Mouse (Mus musculus) kidney, postnatal 4 days (tissue): Measurements from ENCODE around the gene Krt78.
"Not testable (repeated sequence)": the region's sequence is repeated elsewhere in the genome, so short reads cannot be mapped to it uniquely, and the experiment has no call there.

Experiments
- DNase-seq, 2 experiments: peaks; one replicate each; pipeline ENCODE4 v3.0.0; 2021; ENCODE audit warnings: mixed read lengths in 2 of 2

The Krt78 gene

DNA sequence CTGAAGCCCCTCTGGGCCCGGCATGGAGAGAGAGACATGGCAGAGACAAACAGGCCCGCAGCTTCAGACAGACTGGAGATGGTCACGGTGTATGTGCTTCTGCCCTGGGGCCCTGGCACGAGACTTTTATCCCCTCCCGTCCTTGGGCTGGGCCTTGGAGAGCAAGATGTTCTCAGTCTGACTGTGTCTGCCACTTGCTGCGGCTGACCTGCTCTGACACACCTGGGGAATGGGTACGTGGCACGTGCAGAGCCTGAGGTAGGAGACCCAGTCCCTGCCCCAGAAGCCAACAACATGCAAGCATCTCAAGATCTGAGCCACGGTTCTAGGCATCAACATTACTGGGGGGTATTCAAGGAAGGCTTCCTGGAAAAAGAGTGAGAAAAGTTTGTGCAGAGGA lies at the start of gene Krt78:
Gene Krt78 (minus strand): TSS at position 101 of the 400 bp plus-strand sequence.
- no peak for DNase-seq

DNA sequence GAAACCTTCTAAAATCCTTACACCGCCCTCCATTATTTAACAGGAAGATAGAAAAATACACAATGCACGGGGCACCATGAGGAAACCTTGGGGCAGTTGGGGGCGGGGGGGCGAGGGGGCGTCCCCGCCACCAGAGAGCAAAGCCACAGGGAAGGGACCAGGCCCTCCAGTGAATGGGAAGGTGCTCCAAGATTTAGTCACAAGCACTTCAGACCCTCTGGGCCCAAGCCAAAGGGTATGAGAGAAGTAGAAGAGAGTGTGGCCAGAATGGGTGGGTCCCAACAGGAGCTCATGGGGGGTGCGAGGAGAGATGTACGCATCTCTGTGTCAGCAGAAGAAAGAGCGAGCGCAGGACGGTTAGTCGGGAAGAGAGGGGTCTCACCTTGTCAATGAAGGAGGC lies 49.4 kb upstream of the Krt78 start:
- DNase-seq = no peak

DNA sequence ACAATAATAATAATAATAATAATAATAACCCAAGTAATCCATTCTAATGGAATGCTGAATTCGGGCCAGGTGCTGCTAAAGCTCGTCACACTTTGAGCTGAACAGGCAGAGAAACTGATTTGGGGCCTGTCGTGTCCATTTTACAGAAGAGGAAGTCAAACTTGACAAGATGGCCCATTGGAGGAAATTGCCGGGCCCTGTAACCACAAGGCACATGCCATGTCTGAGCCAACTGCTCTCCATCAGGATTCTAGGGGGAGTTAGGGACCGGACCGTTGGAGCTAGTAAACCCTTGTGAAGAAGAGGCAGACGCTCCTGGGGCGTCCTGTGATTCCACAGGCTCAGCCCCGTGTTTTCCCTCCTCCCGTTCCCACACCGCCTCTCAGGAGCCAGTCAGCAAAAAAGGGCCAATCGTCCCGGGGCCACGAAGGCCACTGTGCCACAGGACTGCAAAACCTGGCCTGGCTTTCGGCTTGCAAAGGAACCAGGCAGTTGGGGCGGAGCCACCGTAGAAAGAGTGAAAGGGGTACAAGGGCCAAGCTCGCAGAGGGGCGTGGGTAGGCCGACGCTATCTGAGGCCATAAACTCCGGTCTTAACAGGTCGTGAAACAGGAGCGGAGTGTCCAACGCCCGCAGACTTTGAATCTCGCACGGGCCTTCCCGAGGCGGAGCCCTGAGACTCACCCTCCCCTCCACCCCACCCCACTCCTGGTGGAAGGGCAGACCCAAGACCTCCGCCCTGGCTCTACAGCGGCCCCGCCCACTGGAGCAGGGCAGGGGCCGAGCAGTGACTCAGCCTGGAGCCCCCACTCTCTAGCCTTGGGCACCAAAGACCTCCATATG lies 48.8 kb upstream of the Krt78 start:
- peak; percentile 74 to 88 for DNase-seq

GRCm38 (mm10) chr15:101999676-102000335 lies 45.7 kb upstream of the Krt78 start:
- DNase-seq = no peak

DNA sequence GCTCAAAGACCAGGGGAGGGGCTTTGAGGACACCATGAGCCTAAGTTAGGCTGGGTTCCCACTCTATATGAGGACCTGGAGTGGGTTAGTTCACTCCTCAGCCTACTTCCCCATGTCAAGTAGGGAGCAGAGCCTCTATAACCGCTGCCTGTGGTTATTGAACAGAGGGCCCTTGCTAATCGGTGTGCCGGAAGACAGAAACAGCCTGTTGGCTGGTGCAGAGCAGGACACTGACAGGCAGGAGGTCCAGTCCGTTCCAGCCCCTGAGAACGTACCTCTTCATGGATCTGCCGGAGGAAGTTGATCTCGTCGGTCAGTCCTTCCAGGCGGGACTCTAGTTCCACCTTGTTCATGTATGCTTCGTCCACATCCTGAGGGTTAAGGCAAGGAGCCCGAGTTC lies 45.1 kb upstream of the Krt78 start:
- no peak for DNase-seq

DNA sequence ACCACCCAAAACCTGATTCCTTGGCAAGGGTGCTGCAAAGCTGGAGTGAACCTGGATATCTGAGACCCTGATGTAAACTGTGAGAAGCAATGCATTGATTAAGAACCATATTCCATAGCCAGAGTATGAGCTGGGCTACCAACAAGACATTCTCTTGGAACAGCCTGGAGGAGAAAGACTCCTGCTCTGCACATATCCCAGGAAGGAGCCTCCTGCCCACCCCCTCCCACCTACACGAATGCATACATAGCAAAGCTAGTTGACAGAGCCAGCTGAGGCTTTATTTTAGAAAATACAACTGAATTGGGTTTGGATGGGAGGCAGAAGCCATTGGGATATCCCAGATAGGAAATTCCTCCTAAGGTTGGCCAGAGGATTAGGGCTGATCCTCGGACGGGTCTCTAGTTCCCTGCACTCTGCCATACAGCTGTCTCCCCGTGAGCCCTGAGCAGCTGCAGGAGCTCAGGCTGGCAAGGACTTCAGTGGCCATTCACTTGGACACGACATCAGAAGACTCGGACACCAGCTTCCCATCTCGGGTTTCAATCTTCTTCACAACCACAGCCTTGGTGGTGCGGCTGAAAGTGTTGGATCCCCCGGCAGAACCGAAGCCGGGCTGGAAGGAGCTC lies 42.5 kb upstream of the Krt78 start:
- DNase-seq = not testable (repeated sequence)

GRCm38 (mm10) chr15:101995484-101996236 lies 41.6 kb upstream of the Krt78 start:
- DNase-seq = no peak

DNA sequence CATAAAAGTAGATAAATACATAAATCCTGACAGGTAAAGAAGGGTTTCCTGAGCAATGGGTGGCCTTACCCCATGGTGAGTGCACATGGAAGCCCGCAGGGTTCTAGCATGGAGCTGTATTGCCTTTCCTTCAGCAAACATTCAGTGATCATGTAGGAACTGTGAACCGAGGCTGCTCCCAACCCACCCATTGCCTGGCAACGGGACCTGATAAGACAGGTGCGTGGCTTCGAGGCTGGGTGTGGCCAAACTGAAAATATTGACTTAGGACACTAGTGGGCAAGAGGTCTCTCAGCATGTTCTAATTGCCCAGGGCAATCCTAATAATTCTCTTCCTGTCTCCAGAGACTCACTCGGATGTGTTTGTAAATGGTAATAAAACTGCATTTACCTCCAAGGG lies 40.3 kb upstream of the Krt78 start:
- no peak for DNase-seq

DNA sequence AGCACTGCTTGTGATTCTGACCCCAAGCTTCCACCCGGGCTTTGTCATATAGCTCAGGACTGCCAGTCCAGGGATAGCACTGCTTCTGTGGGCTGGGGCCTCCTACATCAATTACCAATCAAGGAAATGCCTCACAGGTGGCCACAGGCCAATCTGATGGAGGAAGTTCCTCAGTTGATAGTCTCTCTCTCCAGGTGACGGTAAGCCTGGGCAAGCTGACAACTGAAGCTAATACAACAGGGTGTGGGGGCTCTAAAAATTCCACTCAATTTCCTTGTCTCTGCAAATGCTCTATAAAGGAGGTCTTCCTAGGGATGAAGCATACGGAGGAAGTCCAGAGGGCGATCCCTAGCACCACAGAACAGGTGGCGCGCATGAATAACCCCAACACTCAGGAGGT lies 36.9 kb upstream of the Krt78 start:
- no peak for DNase-seq

GRCm38 (mm10) chr15:101988714-101989113 lies 34.6 kb upstream of the Krt78 start:
- DNase-seq = no peak

DNA sequence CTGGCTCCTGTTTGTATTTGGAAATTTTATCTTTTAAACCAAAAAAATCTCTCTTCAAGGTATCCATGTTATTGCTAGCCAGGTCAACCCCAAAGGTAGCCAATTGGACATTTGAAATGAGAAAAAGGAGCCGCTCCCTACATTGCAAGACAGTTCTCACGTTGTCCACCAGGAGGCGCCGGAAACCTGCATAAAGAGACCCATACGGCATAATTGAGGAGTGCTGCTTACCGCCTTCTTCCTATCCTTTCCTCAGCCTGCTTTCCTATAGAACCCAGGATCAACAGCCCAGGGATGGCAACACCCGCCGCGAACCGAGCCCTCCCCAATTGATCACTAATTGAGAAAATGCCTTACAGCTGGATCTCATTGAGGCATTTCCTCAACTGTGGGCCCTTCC lies 34.0 kb upstream of the Krt78 start:
- DNase-seq = peak; percentile 90 to 91

DNA sequence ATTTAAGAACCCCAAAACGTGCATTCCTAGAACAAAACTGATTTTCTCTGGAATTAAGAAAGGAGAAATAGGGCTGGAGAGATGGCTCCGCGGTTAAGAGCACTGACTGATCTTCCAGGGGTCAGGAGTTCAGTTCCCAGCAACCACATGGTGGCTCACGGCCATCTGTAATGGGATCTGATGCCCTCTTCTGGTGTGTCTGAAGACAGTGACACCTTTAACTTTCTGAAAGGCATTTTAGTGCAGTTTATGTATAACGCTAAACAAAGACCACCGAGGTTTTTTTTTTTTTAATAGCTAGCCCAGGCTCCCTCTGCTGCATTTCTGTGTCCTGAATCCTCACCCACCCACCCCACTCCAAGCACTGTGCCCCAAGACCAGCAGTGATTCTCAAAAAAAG lies 30.7 kb upstream of the Krt78 start:
- DNase-seq = no peak

DNA sequence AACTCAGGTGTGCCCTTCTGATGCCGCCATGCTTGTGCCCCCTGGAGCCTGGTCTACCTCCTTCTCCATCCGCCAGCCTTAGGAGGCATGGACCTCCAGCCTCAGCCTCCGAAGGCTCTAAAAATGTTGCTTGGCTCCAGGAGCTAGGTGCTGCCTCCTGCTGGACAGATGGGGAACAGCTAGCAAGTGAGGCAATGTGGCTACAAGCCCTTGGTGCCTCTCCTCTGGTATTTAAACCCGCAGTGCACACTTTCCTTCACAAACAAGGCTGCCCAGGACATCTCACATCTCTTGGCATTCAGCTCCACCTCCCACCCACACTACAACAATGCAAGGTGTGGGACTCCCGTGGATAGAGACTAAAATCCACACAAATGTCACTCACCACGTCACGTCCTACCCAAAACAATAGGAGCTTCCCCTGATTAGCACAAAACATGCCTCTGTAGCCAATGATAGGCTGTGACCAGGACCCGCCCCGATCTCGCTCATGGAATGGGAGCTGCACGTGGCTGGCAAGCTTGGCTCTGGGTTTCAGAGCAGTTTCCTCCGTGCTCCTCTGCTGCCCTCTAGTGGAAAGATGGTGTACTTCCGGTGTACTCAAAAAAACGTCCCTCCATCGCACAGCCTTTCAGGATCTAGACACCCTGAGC lies 30.0 kb upstream of the Krt78 start:
- DNase-seq = peak; percentile 92 to 94

DNA sequence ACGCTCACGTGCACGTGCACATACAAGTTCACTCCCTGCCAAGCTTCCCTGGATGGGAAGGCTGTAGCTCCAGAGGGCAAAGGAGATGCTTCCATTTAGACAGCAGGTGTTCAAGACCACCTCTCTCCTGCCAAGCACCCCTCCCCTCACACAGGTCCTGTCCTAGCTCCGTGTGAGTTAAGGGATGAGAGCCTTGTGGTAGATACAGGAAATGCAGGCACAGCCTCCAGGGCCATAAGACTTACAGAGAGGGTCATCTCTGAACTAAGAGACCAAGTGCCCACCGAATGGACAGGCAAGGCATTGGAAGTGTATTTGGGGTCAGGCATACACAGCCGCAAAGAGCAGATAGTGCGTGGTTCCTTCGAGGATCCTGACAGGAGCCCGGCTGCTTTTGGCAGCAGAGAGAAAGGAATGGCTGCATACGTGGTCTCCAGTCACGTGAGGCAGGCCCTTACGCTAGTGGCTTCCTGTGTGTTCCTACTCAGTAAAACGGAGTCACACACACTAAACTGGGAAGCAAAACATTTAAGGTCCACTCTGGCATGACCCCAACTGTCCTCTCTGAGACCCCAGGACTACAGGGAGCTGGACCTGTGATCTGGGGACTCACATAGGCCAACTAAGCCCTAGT lies 29.3 kb upstream of the Krt78 start:
- no peak for DNase-seq

DNA sequence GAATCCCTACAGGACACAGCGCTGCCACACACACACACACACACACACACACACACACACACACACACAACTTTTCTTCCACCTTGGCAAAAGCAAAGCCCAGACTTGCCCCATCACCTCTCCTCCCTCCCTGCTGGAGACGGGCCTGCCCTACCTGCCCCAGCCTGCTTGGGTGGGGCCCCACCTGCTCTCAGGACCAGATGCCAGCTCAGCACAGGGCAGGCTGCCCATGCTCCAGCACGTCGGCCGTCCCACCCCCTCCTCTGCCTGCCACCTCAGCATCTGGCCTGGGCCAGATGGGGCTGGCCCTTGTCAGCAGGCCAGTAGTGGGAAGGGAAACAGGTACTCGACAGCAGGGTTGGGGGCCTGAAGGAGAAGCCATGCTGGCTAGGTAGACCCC lies 26.8 kb upstream of the Krt78 start:
- DNase-seq = peak; percentile 55 to 78

GRCm38 (mm10) chr15:101977043-101977726 lies 23.1 kb upstream of the Krt78 start:
- peak; percentile 91 to 95 for DNase-seq

DNA sequence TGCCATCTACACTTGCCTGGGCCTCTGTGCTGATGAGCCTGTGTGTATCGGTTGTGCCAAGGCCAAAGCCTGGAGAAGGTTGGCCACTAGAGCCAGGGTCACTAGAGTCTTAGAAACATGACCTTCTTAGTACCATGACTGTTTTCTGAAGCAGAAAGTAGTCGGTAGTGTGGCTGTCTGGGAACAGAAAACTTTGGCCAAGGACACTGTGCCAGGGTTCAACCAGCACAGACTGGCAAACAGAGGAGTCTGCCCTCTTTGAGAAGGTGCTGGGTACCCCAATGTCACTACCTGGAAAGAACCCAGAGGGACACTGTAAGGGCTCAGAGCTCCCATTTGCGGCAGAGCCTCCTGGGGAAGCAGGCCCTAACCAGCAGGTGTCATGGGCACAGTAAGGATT lies 22.6 kb upstream of the Krt78 start:
- peak in 1 of 2 experiments; percentile 16 for DNase-seq

GRCm38 (mm10) chr15:101976023-101976422 lies 21.9 kb upstream of the Krt78 start:
- DNase-seq = peak; percentile 52 to 66

DNA sequence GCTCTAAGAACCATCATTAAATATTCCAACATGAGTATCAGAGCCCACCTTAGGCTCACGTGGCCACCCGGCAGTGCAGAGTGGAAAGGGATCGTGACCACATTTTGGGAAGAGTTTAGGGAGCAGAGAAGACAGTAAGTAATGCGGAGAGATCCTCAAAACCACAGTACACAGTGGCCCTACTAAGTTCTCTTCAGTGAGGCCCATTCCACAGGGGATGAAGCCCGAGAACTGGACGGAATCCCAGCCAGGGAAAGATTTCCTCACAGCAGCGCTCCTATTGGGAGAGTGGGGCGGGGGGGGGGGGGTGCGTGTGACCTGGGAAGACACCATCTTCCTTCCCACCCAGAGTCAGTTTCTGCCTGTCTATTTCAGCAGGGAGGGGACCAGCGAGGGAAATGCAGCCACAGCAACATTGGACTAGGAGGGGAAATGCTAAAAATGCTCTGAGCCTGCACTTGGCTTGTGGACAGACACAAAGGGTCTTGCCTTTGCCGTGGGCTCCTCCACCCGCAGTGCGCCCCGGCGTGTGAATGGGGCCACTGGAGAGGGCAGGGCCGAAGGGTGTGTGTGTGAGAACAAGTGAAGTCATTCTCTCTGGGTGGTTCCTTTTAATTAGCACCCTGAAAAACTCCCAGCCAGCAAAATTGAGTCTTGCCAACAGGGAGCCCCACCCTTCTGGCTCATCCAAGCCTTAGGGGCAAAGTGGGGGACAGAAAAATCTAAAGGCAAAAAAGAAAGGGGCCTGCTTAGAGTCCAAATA lies 20.2 kb upstream of the Krt78 start:
- DNase-seq = no peak

- peak; percentile 97 to 99 for DNase-seq
Measured at GRCm38 (mm10) chr15:101973414-101974077, 19.5 kb upstream of the Krt78 start.
